Mouse (Mus musculus) gastrocnemius, adult 2 months (tissue): ENCODE measurements at regions not wholly inside any gene's neighbourhood (a gene's known extent, or its start where the extent isn't known, plus 50 kb on each side); places are given as distances from the start of the nearest gene placed in this dataset.

Source experiments
- DNase-seq: peaks from one replicate; pipeline ENCODE4 v3.0.0; 2022
- H3K27ac ChIP-seq: fragments of 200-600 bp; 2 replicates; pipeline ENCODE4 v1.8.1; 2022; ENCODE audit warnings: mild to moderate bottlenecking
- H3K4me3 ChIP-seq: fragments of 200-600 bp; 2 replicates; pipeline ENCODE4 v1.8.1; 2022; ENCODE audit warnings: mild to moderate bottlenecking, moderate library complexity
- CTCF ChIP-seq: fragments of 200-600 bp; IDR thresholded peaks from 2 replicates; pipeline ENCODE4 v1.8.1; 2022; ENCODE audit warnings: antibody characterized with exemption, mild to moderate bottlenecking, moderate library complexity
- intact Hi-C: fragments of 180-260 bp; cut with DNase I; formaldehyde crosslinking; loops from one replicate; pipeline ENCODE4 v1.15.1; 2025

- no peak for DNase-seq
- H3K27ac ChIP-seq = no peak overlapping the region
- H3K4me3 ChIP-seq = no peak overlapping the region
- TF ChIP-seq CTCF = no peak
- intact Hi-C loops = no loop called here
Measured at GRCm38 (mm10) chr10:66950441-66950840, 145.5 kb upstream of the Jmjd1c start.

DNA sequence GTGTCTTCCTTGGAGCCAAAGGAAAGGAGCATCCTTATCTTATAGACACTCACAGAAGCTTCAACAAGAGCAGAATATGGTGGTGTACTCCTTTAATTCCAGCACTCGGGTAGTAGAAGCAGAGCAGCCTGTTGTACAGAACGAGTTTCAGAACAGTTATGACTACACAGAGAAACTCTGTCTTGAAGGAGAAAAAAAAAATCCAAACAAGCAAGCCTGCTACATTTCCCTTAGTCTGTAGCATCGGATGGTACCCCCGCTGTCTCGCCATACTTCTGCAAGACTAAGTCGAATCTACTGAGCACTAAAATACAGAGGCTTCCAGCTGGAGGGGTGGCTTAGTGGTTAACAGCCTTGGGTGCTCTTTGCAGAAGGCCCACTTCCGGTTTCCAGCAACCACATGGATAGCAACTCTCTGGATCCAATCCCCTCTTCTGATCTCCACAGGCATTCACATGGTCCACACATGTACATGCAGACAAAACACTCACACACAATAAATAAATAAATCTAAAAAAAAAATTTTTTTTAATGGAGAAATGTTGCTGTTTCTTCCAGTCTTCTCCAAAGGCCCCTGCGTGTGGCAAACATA, 144.6 kb upstream of the Jmjd1c start:
- H3K27ac ChIP-seq = no peak overlapping the region
- TF ChIP-seq CTCF = no peak
- no peak for DNase-seq
- intact Hi-C loops = no loop called here
- H3K4me3 ChIP-seq = no peak overlapping the region

- no peak for TF ChIP-seq CTCF
- no peak for DNase-seq
- intact Hi-C loops = no loop called here
- Histone ChIP-seq H3K4me3 (no peak overlapping the region), H3K27ac (no peak overlapping the region)
Measured at GRCm38 (mm10) chr10:66951935-66952334, 144.0 kb upstream of the Jmjd1c start.

GRCm38 (mm10) chr10:66953248-66953975, 142.5 kb upstream of the Jmjd1c start:
- no peak overlapping the region; the same call in 1 of the 2 replicates for H3K27ac ChIP-seq
- intact Hi-C loops = no loop called here
- H3K4me3 ChIP-seq = no peak overlapping the region
- TF ChIP-seq CTCF = no peak
- no peak for DNase-seq

- intact Hi-C loops = no loop called here
- DNase-seq = peak; percentile 49
Measured at GRCm38 (mm10) chr10:66953976-66954505, 141.9 kb upstream of the Jmjd1c start.

DNA sequence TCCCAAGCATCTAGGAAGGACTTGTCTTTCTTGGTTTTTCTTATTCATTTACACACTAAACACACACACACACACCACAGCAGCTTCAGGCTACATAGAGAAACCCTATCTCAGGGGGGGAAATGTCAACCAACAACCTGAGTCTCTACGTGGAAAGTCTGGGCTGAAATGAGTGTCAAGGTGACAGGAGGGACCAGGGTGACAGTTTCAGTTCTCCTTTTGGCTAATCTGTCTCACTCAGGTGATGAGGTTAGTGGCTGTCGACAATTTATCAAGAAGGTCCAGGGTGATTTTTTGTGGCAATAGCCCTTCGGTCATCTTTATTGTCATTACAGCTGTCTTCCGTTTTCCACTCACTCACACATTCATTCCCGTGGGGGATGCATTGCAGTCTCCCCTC, 140.5 kb upstream of the Jmjd1c start:
- H3K27ac ChIP-seq = no peak overlapping the region
- H3K4me3 ChIP-seq = no peak overlapping the region
- intact Hi-C loops = no loop called here
- no peak for TF ChIP-seq CTCF
- DNase-seq = no peak

More at GRCm38 (mm10) chr10:66953976-66954505, 141.9 kb upstream of the Jmjd1c start:
- no peak for TF ChIP-seq CTCF
- H3K4me3 ChIP-seq = no peak overlapping the region
- H3K27ac ChIP-seq = no peak overlapping the region

DNA sequence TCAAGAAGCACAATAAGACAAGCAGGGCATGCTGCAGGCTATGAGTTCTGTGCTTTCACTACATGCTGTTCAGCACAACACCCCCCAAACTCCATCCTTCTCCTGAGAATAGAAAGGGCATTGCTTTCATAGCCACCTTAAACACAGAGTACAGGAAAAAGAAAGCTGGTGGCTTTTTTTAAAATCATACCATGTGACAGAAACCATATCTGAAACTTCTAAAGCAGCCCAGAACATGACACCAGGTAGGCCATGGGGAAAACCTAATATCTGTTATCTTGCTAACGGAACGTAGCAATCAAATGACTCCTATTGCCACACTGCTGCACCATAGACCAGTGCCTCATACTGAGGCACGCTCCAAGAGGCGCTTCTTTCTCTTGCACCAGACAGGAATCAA, 139.3 kb upstream of the Jmjd1c start:
- no peak overlapping the region for H3K4me3 ChIP-seq
- no peak for TF ChIP-seq CTCF
- intact Hi-C loops = no loop called here
- no peak overlapping the region for H3K27ac ChIP-seq
- no peak for DNase-seq

DNA sequence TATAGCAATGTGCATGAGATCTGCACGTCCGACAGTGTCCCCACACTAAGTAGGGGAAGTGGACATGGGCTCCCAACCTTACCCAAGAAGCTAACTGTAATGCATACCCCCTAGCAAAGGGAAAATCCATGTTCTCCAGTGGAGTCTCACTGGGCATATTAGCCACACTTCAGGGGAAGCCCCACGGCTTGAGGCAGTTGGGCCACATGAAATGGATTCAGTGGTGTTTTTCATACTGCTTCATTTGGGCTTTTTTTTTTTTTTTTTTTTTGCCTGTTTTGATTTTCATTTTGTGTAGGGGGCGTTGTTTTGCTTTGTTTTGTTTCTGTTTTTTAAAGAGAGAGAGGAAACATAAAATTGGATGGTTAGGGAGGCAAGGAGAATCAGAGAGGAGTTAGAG, 138.6 kb upstream of the Jmjd1c start:
- TF ChIP-seq CTCF = no peak
- intact Hi-C loops = no loop called here
- Histone ChIP-seq H3K4me3 (no peak overlapping the region), H3K27ac (no peak overlapping the region)
- DNase-seq = no peak
